Mouse (Mus musculus) thymus, adult 2 months (tissue): Measurements from ENCODE around the gene Gpr88.

Experiments
- CTCF ChIP-seq: fragments of 200-500 bp; IDR thresholded peaks from 2 replicates; pipeline ENCODE4 v1.5.1; 2012; ENCODE audit warnings: mild to moderate bottlenecking, control low read depth, low read length, moderate library complexity, borderline replicate concordance; ENCODE audit not compliant: control insufficient read depth, poor library complexity, insufficient read depth; ENCODE audit errors: extremely low read depth
- POLR2A ChIP-seq: fragments of 200-500 bp; IDR thresholded peaks from 2 replicates; pipeline ENCODE4 v1.6.1; 2012; ENCODE audit warnings: mild to moderate bottlenecking, low read length, control low read depth, moderate library complexity; ENCODE audit not compliant: control insufficient read depth, poor library complexity, insufficient read depth; ENCODE audit errors: extremely low read depth

DNA sequence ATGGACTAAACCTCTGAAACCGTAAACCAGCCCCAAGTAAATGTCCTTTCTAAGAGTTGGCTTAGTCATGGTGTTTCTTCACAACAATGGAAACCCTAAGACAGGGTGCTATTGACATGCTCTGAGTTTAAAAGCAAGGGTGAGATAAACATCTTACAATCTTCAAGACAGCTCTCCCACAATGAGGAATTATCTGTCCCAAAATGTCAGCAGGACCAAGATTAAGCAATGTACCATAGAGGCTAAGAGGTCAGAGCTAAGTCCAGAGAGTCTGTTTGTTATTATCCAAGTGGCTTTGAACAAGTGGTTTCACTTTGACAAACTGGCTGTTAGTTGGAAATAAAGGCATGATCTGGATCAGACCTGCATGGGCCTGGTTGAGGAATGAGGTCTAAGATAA is 10.7 kb upstream of the Gpr88 start:
- TF ChIP-seq CTCF (no peak), POLR2A (no peak)
